Mouse (Mus musculus): ENCODE measurements around the gene Dlg4. TPM values are rescaled to one million over a fixed set of nuclear protein-coding genes. Genes with fewer than 3 reads are reported as not detected.

Dlg4 gene
- polyA plus RNA-seq, 1 experiment from 2014 or later, result 24.7 TPM

GRCm38 (mm10) chr11:70080803-70081590 lies 64.3 kb downstream of the Dlg4 start:
- 79% methylated on average over 15 of the region's 15 CpGs for WGBS
- H3K36me3 ChIP-seq, result no peaks in the 10 kb centered on the region

GRCm38 (mm10) chr11:70084563-70084962 lies 67.8 kb downstream of the Dlg4 start:
- Histone ChIP-seq H3K9me3 (replicated peaks) (no peaks in the 10 kb centered on the region), H3K36me3 (no peaks in the 10 kb centered on the region), H3K4me3 (replicated peaks) (no peak overlapping the region), H3K4me1 (no peaks in the 10 kb centered on the region), H3K9ac (replicated peaks) (no peak overlapping the region), H3K27ac (replicated peaks) (no peak overlapping the region), H3K27me3 (replicated peaks) (no peaks in the 10 kb centered on the region), H3K4me2 (no peak overlapping the region)
- ATAC-seq (ENCODE audit: low FRiP score), result no peak
- WGBS, result 87% methylated on average over 8 of the region's 8 CpGs

More at GRCm38 (mm10) chr11:70080803-70081590, 64.3 kb downstream of the Dlg4 start:
- ATAC-seq (ENCODE audit: low FRiP score), result no peak
- H3K9ac ChIP-seq (replicated peaks), result no peak overlapping the region
- no peak overlapping the region for H3K4me2 ChIP-seq
- H3K4me1 ChIP-seq, result no peaks in the 10 kb centered on the region
- no peak overlapping the region for H3K4me3 ChIP-seq (replicated peaks)
- H3K9me3 ChIP-seq (replicated peaks), result no peaks in the 10 kb centered on the region
- H3K27ac ChIP-seq (replicated peaks), result no peak overlapping the region
- H3K27me3 ChIP-seq (replicated peaks), result no peaks in the 10 kb centered on the region

- no peaks in the 10 kb centered on the region for H3K4me1 ChIP-seq
- H3K4me2 ChIP-seq, result no peak within 1 kb of the TSS
- H3K4me3 ChIP-seq (replicated peaks), result no peak within 1 kb of the TSS
- H3K9ac ChIP-seq (replicated peaks), result no peak within 1 kb of the TSS
- no peak for ATAC-seq (ENCODE audit: low FRiP score)
- no peak within 1 kb of the TSS for H3K27ac ChIP-seq (replicated peaks)
- 80% methylated on average over 12 of the region's 12 CpGs for WGBS
- no peaks in the 10 kb centered on the region for H3K36me3 ChIP-seq
- no peaks in the 10 kb centered on the region for H3K27me3 ChIP-seq (replicated peaks)
- H3K9me3 ChIP-seq (replicated peaks), result no peaks in the 10 kb centered on the region
Measured at GRCm38 (mm10) chr11:70091986-70092783, 75.4 kb downstream of the Dlg4 start, which contains the start of gene Asgr2. Asgr2 (plus strand) TSS chr11:70092644.

MicroRNAs within 50 kb of the gene (microRNA counts, 519-probe panel; counts per million panel counts)
- not detected for microRNA mmu-miR-324-3p
- microRNA mmu-miR-324-5p, result 2,896 counts per million, percentile 69 among the panel's probes with 10 or more counts

Small RNA genes within 50 kb of the gene (microRNA-seq; reads per million reads assigned to microRNA genes)
- gene Gm44349 (not detected), gene Mir324 (2,016 reads per million, percentile 85 among the genes with 10 or more reads in this experiment)

Other genes with a start within 250 kb of the Dlg4 start
- gene Chrnb1, start 221.0 kb upstream of the Dlg4 start, polyA plus RNA-seq (2015; fragmentation: Nextera tagmentation; extraction: Ambion mirVana), result 2.1 and 3.0 TPM in 2 replicates
- gene Fgf11, start 215.1 kb upstream of the Dlg4 start, polyA plus RNA-seq (2015; fragmentation: Nextera tagmentation; extraction: Ambion mirVana), result 8.5 and 8.7 TPM in 2 replicates
- gene Tmem102, start 211.3 kb upstream of the Dlg4 start, polyA plus RNA-seq (2015; fragmentation: Nextera tagmentation; extraction: Ambion mirVana), result 1.1 and 4.2 TPM in 2 replicates
- not detected in 2 replicates for gene Gm39566, start 201.6 kb upstream of the Dlg4 start, polyA plus RNA-seq (2015; fragmentation: Nextera tagmentation; extraction: Ambion mirVana)
- gene Spem2, start 198.5 kb upstream of the Dlg4 start, polyA plus RNA-seq (2015; fragmentation: Nextera tagmentation; extraction: Ambion mirVana), result not detected in 2 replicates
- gene Spem1, start 194.8 kb upstream of the Dlg4 start, polyA plus RNA-seq (2015; fragmentation: Nextera tagmentation; extraction: Ambion mirVana), result 0.29 and 0.34 TPM in 2 replicates
- 19.4 and 21.4 TPM in 2 replicates for gene Nlgn2, start 179.2 kb upstream of the Dlg4 start, polyA plus RNA-seq (2015; fragmentation: Nextera tagmentation; extraction: Ambion mirVana)
- 368 and 430 TPM in 2 replicates for gene Tmem256, start 178.4 kb upstream of the Dlg4 start, polyA plus RNA-seq (2015; fragmentation: Nextera tagmentation; extraction: Ambion mirVana)
- 44.3 and 53.1 TPM in 2 replicates for gene Plscr3, start 170.6 kb upstream of the Dlg4 start, polyA plus RNA-seq (2015; fragmentation: Nextera tagmentation; extraction: Ambion mirVana)
- 0.19 and 1.9 TPM in 2 replicates for gene Tnk1, start 158.2 kb upstream of the Dlg4 start, polyA plus RNA-seq (2015; fragmentation: Nextera tagmentation; extraction: Ambion mirVana)
- not detected in 2 replicates for gene Tmem95, start 138.9 kb upstream of the Dlg4 start, polyA plus RNA-seq (2015; fragmentation: Nextera tagmentation; extraction: Ambion mirVana)
- 2.1 and 3.2 TPM in 2 replicates for gene Kctd11, start 135.5 kb upstream of the Dlg4 start, polyA plus RNA-seq (2015; fragmentation: Nextera tagmentation; extraction: Ambion mirVana)
- 0.40 and 16.3 TPM in 2 replicates for gene Acap1, start 121.4 kb upstream of the Dlg4 start, polyA plus RNA-seq (2015; fragmentation: Nextera tagmentation; extraction: Ambion mirVana)
- gene 2810408A11Rik, start 116.0 kb upstream of the Dlg4 start, polyA plus RNA-seq (2015; fragmentation: Nextera tagmentation; extraction: Ambion mirVana), result 6.3 and 6.5 TPM in 2 replicates
- gene Neurl4, start 115.9 kb upstream of the Dlg4 start, polyA plus RNA-seq (2015; fragmentation: Nextera tagmentation; extraction: Ambion mirVana), result 15.7 and 17.0 TPM in 2 replicates
- 63.1 and 64.7 TPM in 2 replicates for gene Gps2, start 103.1 kb upstream of the Dlg4 start, polyA plus RNA-seq (2015; fragmentation: Nextera tagmentation; extraction: Ambion mirVana)
- 1,034 and 1,270 TPM in 2 replicates for gene Eif5a, start 95.0 kb upstream of the Dlg4 start, polyA plus RNA-seq (2015; fragmentation: Nextera tagmentation; extraction: Ambion mirVana)
- 5.0 and 6.3 TPM in 2 replicates for gene Ybx2, start 81.1 kb upstream of the Dlg4 start, polyA plus RNA-seq (2015; fragmentation: Nextera tagmentation; extraction: Ambion mirVana)
- gene Slc2a4, start 68.8 kb upstream of the Dlg4 start, polyA plus RNA-seq (2015; fragmentation: Nextera tagmentation; extraction: Ambion mirVana), result 4.4 and 8.5 TPM in 2 replicates
- gene Cldn7, start 52.2 kb upstream of the Dlg4 start, polyA plus RNA-seq (2015; fragmentation: Nextera tagmentation; extraction: Ambion mirVana), result 0.33 and 64.8 TPM in 2 replicates
- 23.6 and 27.2 TPM in 2 replicates for gene Ctdnep1, start 35.8 kb upstream of the Dlg4 start, polyA plus RNA-seq (2015; fragmentation: Nextera tagmentation; extraction: Ambion mirVana)
- 159 and 167 TPM in 2 replicates for gene Elp5, start 34.4 kb upstream of the Dlg4 start, polyA plus RNA-seq (2015; fragmentation: Nextera tagmentation; extraction: Ambion mirVana)
- 549 and 565 TPM in 2 replicates for gene Gabarap, start 25.8 kb upstream of the Dlg4 start, polyA plus RNA-seq (2015; fragmentation: Nextera tagmentation; extraction: Ambion mirVana)
- gene Phf23, start 21.2 kb upstream of the Dlg4 start, polyA plus RNA-seq (2015; fragmentation: Nextera tagmentation; extraction: Ambion mirVana), result 53.5 and 57.8 TPM in 2 replicates
- gene Dvl2, start 16.3 kb upstream of the Dlg4 start, polyA plus RNA-seq (2015; fragmentation: Nextera tagmentation; extraction: Ambion mirVana), result 22.6 and 25.1 TPM in 2 replicates
- gene Acadvl, start 1.5 kb upstream of the Dlg4 start, polyA plus RNA-seq (2015; fragmentation: Nextera tagmentation; extraction: Ambion mirVana), result 61.7 and 65.7 TPM in 2 replicates
- gene Asgr1, start 37.1 kb downstream of the Dlg4 start, polyA plus RNA-seq (2015; fragmentation: Nextera tagmentation; extraction: Ambion mirVana), result 1.7 and 2.1 TPM in 2 replicates
- 0.18 TPM in 1 of 2 replicates, not detected in the other for gene Asgr2, start 75.7 kb downstream of the Dlg4 start, polyA plus RNA-seq (2015; fragmentation: Nextera tagmentation; extraction: Ambion mirVana)
- gene Mgl2, start 113.4 kb downstream of the Dlg4 start, polyA plus RNA-seq (2015; fragmentation: Nextera tagmentation; extraction: Ambion mirVana), result 0.38 and 0.55 TPM in 2 replicates
- gene Clec10a, start 139.3 kb downstream of the Dlg4 start, polyA plus RNA-seq (2015; fragmentation: Nextera tagmentation; extraction: Ambion mirVana), result 0.37 and 1.1 TPM in 2 replicates
- gene Slc16a11, start 195.8 kb downstream of the Dlg4 start, polyA plus RNA-seq (2015; fragmentation: Nextera tagmentation; extraction: Ambion mirVana), result 6.3 and 7.3 TPM in 2 replicates
- gene Slc16a13, start 204.1 kb downstream of the Dlg4 start, polyA plus RNA-seq (2015; fragmentation: Nextera tagmentation; extraction: Ambion mirVana), result 12.4 and 14.3 TPM in 2 replicates
- gene Bcl6b, start 212.9 kb downstream of the Dlg4 start, polyA plus RNA-seq (2015; fragmentation: Nextera tagmentation; extraction: Ambion mirVana), result 5.2 and 6.6 TPM in 2 replicates
- 153 and 167 TPM in 2 replicates for gene 0610010K14Rik, start 221.0 kb downstream of the Dlg4 start, polyA plus RNA-seq (2015; fragmentation: Nextera tagmentation; extraction: Ambion mirVana)
- gene Gm21988, start 222.9 kb downstream of the Dlg4 start, polyA plus RNA-seq (2015; fragmentation: Nextera tagmentation; extraction: Ambion mirVana), result 13.1 and 16.0 TPM in 2 replicates
- 384 and 458 TPM in 2 replicates for gene Rnasek, start 222.9 kb downstream of the Dlg4 start, polyA plus RNA-seq (2015; fragmentation: Nextera tagmentation; extraction: Ambion mirVana)
- gene Alox12, start 238.4 kb downstream of the Dlg4 start, polyA plus RNA-seq (2015; fragmentation: Nextera tagmentation; extraction: Ambion mirVana), result 2.1 and 2.7 TPM in 2 replicates

Measured in neural tube, embryonic 15.5 days (tissue).